Mouse (Mus musculus) erythroblast, embryonic 14.5 days (primary cell): ENCODE measurements around the gene Sart3. TPM values are rescaled to one million over a fixed set of nuclear protein-coding genes. Genes with fewer than 3 reads are reported as not detected.

Experiments used
- H3K27me3 ChIP-seq: 2 replicates; pipeline ENCODE4 v1.6.1; 2012; ENCODE audit warnings: inconsistent platforms; ENCODE audit not compliant: control insufficient read depth
- H3K36me3 ChIP-seq: 2 replicates; pipeline ENCODE4 v1.6.1; 2012; ENCODE audit warnings: mild to moderate bottlenecking, inconsistent platforms; ENCODE audit not compliant: control insufficient read depth
- H3K4me1 ChIP-seq: 2 replicates; pipeline ENCODE4 v1.6.1; 2012; ENCODE audit warnings: inconsistent platforms; ENCODE audit not compliant: control insufficient read depth
- H3K4me3 ChIP-seq: replicated peaks from 2 replicates; pipeline ENCODE3; 2012; ENCODE audit warnings: moderate library complexity, mild to moderate bottlenecking, inconsistent platforms
- H3K9me3 ChIP-seq: 2 replicates; pipeline ENCODE4 v1.6.1; 2012; ENCODE audit warnings: low read length, inconsistent platforms, mixed read lengths; ENCODE audit not compliant: control insufficient read depth
- GATA1 ChIP-seq: IDR thresholded peaks from 2 replicates; pipeline ENCODE4 v1.6.1; 2012; ENCODE audit warnings: low read length, inconsistent platforms, mixed read lengths
- TAL1 ChIP-seq: IDR thresholded peaks from 3 replicates; pipeline ENCODE4 v1.6.1; 2012; ENCODE audit warnings: low read length, inconsistent platforms, mixed read lengths
- polyA plus RNA-seq: library from polyadenylated mRNA; stranded (reverse); fragments of >175 nt; gene quantifications from 2 replicates; pipeline ENCODE4 v1.2.3, GENCODE M21; 2012

Sart3 gene
- polyA plus RNA-seq, 1 experiment: 2.2 TPM

DNA sequence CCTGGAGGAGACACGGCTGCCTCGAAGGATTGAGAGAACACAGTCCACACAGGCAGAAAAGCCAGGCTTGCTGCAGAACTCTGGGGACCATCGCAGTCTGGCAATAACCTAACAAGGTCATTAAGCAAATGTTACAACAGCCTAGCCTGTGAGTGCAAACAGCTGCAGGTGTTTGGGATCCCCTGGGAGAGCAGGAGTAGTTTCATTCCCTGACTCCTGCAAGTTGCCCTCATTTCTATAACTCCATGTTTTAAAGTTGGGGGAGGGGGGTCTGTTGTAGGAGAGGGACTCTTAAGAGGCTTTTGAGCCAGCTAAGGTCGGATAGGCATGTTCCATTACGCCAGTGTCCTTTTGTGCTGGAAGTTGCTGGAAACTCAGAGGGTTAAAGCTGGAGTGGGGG, 77.9 kb downstream of the Sart3 start:
- no peaks in the 10 kb centered on the region for H3K4me1 ChIP-seq

DNA sequence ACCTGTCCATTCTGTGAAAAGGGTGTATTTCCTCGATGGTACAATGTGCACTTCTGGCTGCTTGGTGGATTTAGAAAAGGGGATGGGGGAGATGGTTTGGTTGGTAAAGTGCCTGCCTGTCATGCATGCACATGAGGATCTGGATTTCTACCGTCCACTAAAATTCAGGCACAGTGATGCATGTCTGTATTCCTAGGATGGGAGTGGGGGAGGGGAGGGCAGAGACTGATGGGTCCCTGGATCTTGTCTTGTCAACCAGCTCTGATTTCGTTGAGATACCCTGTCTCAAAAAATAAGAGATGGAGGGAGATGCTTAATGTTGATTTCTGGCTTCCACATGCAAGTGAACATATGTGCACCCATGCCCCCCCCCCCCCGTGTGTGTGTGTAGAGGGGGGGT, 78.3 kb downstream of the Sart3 start:
- H3K4me3 ChIP-seq: no peak overlapping the region
- no peaks in the 10 kb centered on the region for H3K4me1 ChIP-seq
- no peak for TF ChIP-seq TAL1
- no peak for TF ChIP-seq GATA1
- H3K9me3 ChIP-seq: peaks cover 22% of the 10 kb centered on the region
- no peaks in the 10 kb centered on the region; the same call in 1 of the 2 replicates for H3K27me3 ChIP-seq
- no peaks in the 10 kb centered on the region for H3K36me3 ChIP-seq

More for the DNA sequence above, 77.9 kb downstream of the Sart3 start:
- Histone ChIP-seq H3K27me3 (no peaks in the 10 kb centered on the region; the same call in 1 of the 2 replicates), H3K4me3 (no peak overlapping the region), H3K9me3 (peaks cover 21% of the 10 kb centered on the region), H3K36me3 (no peaks in the 10 kb centered on the region)
- no peak for TF ChIP-seq TAL1
- no peak for TF ChIP-seq GATA1

DNA sequence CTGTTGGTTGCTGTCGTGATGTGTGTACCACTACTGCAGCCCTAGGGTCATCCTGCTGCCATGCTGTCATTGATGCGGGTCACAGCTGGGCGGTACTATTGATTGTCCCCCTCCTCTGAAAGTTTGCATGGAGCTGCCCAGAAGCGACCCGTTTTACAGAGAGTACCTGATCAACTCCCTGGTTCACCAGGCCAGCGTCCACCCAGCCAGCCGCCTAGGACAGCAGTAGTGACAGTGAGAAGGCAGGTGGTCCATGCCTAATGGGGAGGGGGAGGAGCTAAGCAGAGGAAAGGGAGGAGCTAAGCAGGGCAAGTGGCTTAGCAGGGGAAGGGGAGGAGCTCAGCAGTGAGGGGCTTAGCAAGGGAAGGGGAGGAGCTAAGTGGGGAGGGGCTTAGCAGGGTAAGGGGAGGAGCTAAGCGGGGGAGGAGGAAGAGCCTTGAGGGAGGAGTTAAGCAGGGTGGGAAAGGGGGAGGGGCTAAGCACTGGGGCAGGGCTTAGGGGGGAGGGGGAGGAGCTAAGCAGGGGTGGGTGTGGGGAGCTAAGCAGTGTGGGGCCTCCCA, 79.0 kb downstream of the Sart3 start:
- no peak for TF ChIP-seq TAL1
- Histone ChIP-seq H3K4me1 (no peaks in the 10 kb centered on the region), H3K4me3 (no peak overlapping the region), H3K36me3 (no peaks in the 10 kb centered on the region), H3K9me3 (peaks cover 24% of the 10 kb centered on the region), H3K27me3 (peaks cover 1% of the 10 kb centered on the region; the same call in 1 of the 2 replicates)

Other genes with a start within 250 kb of the Sart3 start
- gene Cmklr1, start 122.1 kb downstream of the Sart3 start, polyA plus RNA-seq: 0.03 TPM in 1 of 2 replicates, not detected in the other
- not detected in 2 replicates for gene 1700069L16Rik, start 47.7 kb downstream of the Sart3 start, polyA plus RNA-seq
- gene Ficd, start 36.7 kb downstream of the Sart3 start, polyA plus RNA-seq: 0.13 and 0.17 TPM in 2 replicates
- gene Iscu, start 238 bp upstream of the Sart3 start, polyA plus RNA-seq: 16.5 and 25.3 TPM in 2 replicates
- 0.03 TPM in 2 replicates for gene Tmem119, start 28.0 kb upstream of the Sart3 start, polyA plus RNA-seq
- 1.1 and 1.4 TPM in 2 replicates for gene Selplg, start 60.1 kb upstream of the Sart3 start, polyA plus RNA-seq
- gene Coro1c, start 136.2 kb upstream of the Sart3 start, polyA plus RNA-seq: 2.0 and 2.4 TPM in 2 replicates
- 3.3 TPM in 2 replicates for gene Ssh1, start 221.4 kb upstream of the Sart3 start, polyA plus RNA-seq
- gene Dao, start 231.2 kb upstream of the Sart3 start, polyA plus RNA-seq: not detected in 2 replicates